Mouse (Mus musculus) MEL-GATA-1-ER (cell line): ENCODE data around the gene Cdv3.

Source experiments
- DNase-seq: peaks from one replicate; pipeline ENCODE4 v3.0.0-alpha.2; 2012; ENCODE audit warnings: low read depth; ENCODE audit errors: extremely low read depth

The Cdv3 gene

GRCm38 (mm10) chr9:103365290-103366247 lies at the start of gene Cdv3:
TSS of gene Cdv3 (minus strand) at chr9:103365840.
- peak; percentile 97 for DNase-seq

DNA sequence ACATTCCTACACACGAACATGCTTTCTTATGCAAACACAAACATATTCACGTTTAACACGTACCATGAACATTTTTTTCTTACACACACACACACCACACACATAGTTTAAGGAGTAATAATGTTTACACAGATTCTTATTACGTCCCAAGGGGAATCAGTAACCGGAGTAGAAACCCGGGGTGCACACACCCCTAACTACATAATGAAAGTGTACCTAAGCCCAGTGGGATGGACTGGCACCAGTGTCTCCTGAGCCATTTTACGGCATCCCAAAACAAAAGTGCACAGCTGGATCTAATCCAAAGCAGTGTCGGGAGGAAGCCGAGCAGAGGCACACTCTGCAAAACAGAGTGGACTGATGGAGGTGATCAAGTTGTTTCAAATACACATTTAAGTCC lies 47.8 kb upstream of the Cdv3 start:
- no peak for DNase-seq

GRCm38 (mm10) chr9:103409119-103409518 lies 43.5 kb upstream of the Cdv3 start:
- DNase-seq, result no peak

GRCm38 (mm10) chr9:103408136-103408777 lies 42.6 kb upstream of the Cdv3 start:
- no peak for DNase-seq

DNA sequence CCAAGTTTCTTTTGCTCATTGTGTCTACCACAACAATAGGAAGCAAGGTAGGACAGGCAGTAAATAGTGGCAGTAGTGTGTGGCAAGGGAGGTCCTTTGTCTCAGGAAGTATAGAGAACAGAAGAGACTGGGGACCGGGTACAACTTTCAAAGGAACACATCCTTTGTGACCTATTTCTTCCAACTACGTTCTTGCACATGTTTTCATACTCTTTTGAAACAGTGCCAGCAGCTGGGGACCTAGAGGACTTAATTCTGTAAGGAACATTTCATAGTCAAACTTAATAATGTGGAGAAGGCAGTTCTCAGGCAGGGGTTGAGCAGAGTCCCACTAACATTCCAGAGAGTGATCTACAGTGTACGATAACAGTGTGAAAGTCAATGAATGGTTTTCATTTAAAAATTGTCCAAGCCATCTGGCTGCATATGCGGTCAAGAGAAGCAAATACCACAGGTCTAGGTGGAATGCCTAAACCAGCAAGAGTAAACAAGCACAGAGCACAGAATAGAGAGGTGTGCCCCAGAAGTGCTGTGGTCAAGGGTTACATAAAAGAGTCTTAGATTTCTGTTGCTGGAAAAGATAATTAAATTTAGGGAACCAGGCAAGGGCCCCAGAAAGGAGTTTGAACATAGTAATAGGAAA lies 37.8 kb upstream of the Cdv3 start:
- DNase-seq, result no peak

DNA sequence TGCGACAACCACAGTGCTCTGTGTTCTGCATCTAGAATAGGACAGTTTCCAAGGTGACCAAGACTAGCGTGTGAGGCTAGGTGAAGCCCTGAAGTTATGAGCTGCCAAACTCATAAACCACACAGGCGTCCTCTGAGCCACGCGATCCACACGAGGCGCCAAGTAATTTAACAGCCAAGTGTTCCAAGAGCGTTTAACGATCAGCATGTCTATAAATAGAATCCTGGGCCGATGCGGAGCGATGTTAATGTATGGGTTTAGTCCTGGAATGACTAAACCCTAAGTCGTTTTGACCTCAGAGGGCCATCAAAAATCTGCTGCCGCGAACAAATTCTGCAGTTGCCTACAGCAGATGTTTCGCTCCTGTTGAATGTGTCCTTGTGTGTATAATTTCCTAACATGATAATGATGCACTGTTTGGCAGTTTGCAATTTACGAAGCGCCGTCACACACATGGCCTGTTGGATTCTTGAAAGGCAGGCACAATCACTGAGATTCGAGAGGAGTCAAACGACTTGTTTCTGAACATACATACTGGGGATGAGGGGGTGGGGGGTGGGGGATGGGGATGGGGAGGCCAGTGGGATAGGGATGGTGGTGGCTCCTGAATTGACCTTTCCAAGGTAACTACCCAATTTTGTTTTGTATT lies 33.0 kb upstream of the Cdv3 start:
- no peak for DNase-seq

DNA sequence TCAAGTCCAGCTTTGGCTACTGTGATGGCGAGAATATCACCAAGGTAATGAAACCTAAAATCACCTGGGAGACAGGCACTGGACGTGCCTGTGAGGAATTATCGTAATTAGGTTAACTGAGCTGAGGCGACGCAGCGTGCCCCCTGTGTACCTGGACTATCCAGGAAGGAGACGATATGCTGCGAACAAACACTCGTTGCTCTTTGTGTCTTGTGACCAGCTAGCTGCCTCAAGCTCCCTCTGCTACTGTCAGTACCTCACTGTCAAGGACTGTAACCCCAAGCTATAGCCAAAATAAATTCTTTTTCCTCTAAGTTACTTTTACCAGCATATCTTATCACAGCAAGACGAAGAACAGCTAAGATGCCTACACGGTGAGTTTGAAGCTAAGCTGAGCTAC lies 27.6 kb upstream of the Cdv3 start:
- no peak for DNase-seq

- DNase-seq, result no peak
Measured at GRCm38 (mm10) chr9:103391796-103392372, 26.2 kb upstream of the Cdv3 start.

GRCm38 (mm10) chr9:103389261-103389660 lies 23.6 kb upstream of the Cdv3 start:
- no peak for DNase-seq

GRCm38 (mm10) chr9:103387011-103387653 lies 21.5 kb upstream of the Cdv3 start:
- DNase-seq, result no peak

DNA sequence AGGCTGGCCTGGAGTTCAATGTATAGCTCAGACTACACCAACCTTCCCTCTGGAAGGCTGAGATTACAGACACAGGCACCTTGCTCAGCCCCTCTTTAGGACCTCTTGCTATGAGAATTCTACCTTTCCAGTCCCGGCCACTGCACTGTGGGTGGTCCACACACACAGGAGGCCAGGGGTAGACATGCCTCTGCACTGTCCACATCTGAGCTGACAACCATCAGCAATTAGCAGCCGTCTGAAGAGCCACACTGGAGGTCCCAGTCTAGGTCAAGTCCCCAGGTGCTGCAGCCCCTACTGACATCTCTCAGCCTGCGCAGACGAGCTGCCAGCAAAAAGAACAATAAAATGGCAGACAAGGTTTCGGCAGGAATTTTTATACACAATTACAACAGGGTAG lies 20.9 kb upstream of the Cdv3 start:
- DNase-seq, result no peak

DNA sequence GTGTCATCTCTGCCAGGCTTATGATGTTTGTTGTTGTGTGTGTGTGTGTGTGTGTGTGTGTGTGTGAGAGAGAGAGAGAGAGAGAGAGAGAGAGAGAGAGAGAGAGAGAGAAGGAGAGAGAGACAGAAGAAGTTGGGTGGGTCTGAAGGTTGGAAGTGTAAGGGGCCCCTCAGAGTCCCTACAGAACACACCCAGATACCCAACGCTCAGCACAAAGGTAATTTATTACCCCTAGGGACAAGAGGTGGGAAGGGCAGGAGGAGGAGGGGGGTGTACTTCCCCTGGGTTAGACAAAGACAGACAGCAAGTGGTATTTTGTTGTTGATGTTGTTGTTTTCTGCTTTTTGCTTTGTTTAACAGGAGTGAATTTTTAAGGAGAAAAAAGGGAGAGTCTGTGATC lies 20.0 kb upstream of the Cdv3 start:
- DNase-seq, result no peak

GRCm38 (mm10) chr9:103384141-103384796 lies 18.6 kb upstream of the Cdv3 start:
- DNase-seq, result no peak

- DNase-seq, result no peak
Measured at GRCm38 (mm10) chr9:103383576-103383975, 17.9 kb upstream of the Cdv3 start.

GRCm38 (mm10) chr9:103382989-103383388 lies 17.3 kb upstream of the Cdv3 start:
- DNase-seq, result no peak

- DNase-seq, result no peak
Measured at GRCm38 (mm10) chr9:103380566-103380965, 14.9 kb upstream of the Cdv3 start.

GRCm38 (mm10) chr9:103379199-103379598 lies 13.6 kb upstream of the Cdv3 start:
- no peak for DNase-seq

DNA sequence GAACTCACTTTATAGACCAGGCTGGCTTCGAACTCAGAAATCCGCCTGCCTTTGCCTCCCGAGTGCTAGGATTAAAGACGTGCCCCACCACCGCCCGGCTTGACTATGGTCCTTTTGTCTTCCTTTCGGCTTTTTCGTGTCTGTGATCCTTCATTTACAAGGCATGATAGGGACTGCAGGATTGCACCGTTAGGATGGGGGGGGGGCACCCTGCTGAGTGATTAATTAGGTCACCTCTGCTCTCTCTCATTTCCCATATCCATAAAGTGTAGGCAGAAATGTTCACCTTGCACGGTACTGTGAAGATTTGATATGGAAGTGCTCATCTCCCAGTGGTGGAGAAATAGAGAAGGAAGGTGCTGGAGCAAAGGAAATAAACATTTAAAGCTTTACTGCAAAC lies 13.0 kb upstream of the Cdv3 start:
- DNase-seq, result no peak

DNA sequence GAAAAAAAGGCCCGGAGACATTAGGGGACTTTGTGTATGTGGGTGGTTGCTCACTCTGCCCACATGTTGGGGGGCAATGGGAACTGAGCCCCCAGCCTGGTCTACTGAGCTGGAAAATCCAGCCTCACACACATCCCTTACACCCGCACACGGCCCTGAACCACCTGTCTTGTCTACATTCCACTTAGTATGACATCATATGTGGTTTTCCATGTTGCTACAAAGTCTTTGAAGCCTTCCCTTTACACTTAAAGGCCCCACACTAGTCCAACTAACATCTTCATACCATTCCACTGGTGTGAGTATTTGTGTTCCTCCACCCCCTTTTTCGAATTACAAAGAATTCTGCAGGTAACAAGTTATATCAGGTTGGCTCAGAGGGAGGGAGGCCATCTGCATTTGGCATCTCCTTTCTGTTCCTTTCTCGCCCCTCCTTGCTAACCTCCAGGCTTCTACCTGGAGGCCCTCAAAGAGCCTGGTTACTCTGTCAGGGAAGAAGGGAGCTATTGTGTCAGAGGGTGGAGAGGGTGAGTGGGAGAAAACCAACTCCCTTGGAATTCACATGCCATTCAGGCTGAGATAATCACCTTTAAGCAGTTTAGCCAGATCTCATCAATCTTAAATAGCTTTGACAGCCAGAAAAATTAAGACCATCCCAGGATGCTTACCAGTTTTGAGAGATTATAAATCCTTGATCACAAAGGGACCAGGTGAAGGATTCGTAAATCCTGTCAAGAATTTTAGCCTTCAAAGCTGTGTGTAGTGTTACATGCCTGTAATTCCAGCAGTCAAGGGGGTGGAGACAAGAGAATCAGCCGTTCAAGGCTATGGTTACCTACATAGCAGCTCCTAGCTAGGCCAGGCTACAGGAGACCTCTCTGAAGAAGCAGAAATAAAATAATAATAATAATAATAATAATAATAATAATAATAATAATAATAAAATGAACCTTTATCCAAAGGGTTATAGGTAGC lies 11.0 kb upstream of the Cdv3 start:
- no peak for DNase-seq
